Mouse (Mus musculus): ENCODE measurements around the gene Sash1. TPM values are rescaled to one million over a fixed set of nuclear protein-coding genes. Genes with fewer than 3 reads are reported as not detected.

Gene Sash1
- polyA plus RNA-seq, 1 experiment, result 19.9 TPM

- TF ChIP-seq CTCF (IDR thresholded peaks at IDR 0.05; ENCODE audit: extremely low read depth, insufficient read length, insufficient replicate concordance, low read depth, low read length) (no peak), POLR2A (IDR thresholded peaks at IDR 0.05; ENCODE audit: low read depth, low read length) (no peak)
- Histone ChIP-seq H3K27ac (ENCODE audit: insufficient read depth, low read depth, low read length) (no peak overlapping the region), H3K4me1 (ENCODE audit: control insufficient read depth, insufficient read depth, insufficient read length, low read length) (no peaks in the 10 kb centered on the region), H3K27me3 (ENCODE audit: control insufficient read depth, insufficient read depth, low read length) (no peaks in the 10 kb centered on the region), H3K4me3 (ENCODE audit: low read depth, low read length) (no peak overlapping the region), H3K36me3 (ENCODE audit: control insufficient read depth, insufficient read depth, low read length) (peaks cover 7% of the 10 kb centered on the region; the same call in 1 of the 2 replicates)
- 57% methylated on average over 6 of the region's 6 CpGs for WGBS
These were observed 88.0 kb downstream of the Sash1 start for GRCm38 (mm10) chr10:8797826-8798225.

DNA sequence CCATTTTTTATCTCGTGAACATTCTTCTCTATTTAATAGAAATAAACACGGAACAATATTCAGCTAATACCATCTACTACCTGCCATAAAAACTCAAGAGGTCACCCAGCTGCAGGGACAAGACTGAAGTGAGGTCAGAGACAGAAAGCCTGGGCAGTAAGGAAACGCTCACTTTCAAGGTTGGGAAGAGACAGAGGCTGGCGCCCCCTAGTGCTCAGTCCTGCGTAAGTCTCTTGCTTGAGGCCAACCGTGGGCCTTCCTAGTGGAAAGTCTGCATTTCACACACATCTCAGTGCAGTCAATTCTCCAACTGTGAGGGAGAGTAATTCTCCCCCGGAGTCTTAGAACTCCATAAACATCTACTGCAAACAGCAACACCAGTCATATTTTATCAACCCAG is 90.5 kb downstream of the Sash1 start:
- Histone ChIP-seq H3K36me3 (ENCODE audit: control insufficient read depth, insufficient read depth, low read length) (0 out of 2 replicates have a peak, but pooled peaks cover 3% of the 10 kb centered on the region), H3K4me3 (ENCODE audit: low read depth, low read length) (no peak overlapping the region), H3K27ac (ENCODE audit: insufficient read depth, low read depth, low read length) (no peak overlapping the region), H3K4me1 (ENCODE audit: control insufficient read depth, insufficient read depth, insufficient read length, low read length) (no peaks in the 10 kb centered on the region), H3K27me3 (ENCODE audit: control insufficient read depth, insufficient read depth, low read length) (no peaks in the 10 kb centered on the region)
- 19% methylated on average over 7 of the region's 7 CpGs for WGBS
- peak; percentile 93 for TF ChIP-seq CTCF (IDR thresholded peaks at IDR 0.05; ENCODE audit: extremely low read depth, insufficient read length, insufficient replicate concordance, low read depth, low read length)
- no peak for TF ChIP-seq POLR2A (IDR thresholded peaks at IDR 0.05; ENCODE audit: low read depth, low read length)

DNA sequence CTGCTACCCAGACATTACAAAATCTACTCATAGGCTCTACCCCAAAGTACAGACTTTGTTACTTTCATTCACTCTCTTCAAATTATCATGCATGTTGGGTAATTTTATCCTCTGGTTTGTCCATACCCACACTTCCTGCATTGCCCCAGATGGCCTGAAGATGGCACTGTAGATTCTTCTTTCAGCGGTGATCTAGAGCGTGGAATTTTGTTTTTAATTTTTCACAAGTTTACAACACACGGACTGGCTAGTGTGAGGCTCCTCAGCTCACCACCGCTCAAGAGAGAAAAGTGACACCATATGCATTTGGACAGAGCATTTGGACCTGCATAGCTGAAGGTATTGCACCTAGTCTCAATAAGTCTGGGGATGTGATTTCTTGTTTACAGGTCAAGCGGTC is 93.5 kb downstream of the Sash1 start:
- no peak for TF ChIP-seq POLR2A (IDR thresholded peaks at IDR 0.05; ENCODE audit: low read depth, low read length)
- peak; percentile 25; the same call in 1 of the 2 replicates for TF ChIP-seq CTCF (IDR thresholded peaks at IDR 0.05; ENCODE audit: extremely low read depth, insufficient read length, insufficient replicate concordance, low read depth, low read length)
- Histone ChIP-seq H3K4me1 (ENCODE audit: control insufficient read depth, insufficient read depth, insufficient read length, low read length) (peaks cover 4% of the 10 kb centered on the region; the same call in 1 of the 2 replicates), H3K36me3 (ENCODE audit: control insufficient read depth, insufficient read depth, low read length) (0 out of 2 replicates have a peak, but pooled peaks cover 3% of the 10 kb centered on the region), H3K27me3 (ENCODE audit: control insufficient read depth, insufficient read depth, low read length) (no peaks in the 10 kb centered on the region), H3K27ac (ENCODE audit: insufficient read depth, low read depth, low read length) (no peak overlapping the region), H3K4me3 (ENCODE audit: low read depth, low read length) (no peak overlapping the region)
- 40% methylated on average over 5 of the region's 5 CpGs for WGBS

GRCm38 (mm10) chr10:8789096-8789495 is 96.8 kb downstream of the Sash1 start:
- Histone ChIP-seq H3K4me1 (ENCODE audit: control insufficient read depth, insufficient read depth, insufficient read length, low read length) (peaks cover 16% of the 10 kb centered on the region; the same call in 1 of the 2 replicates), H3K27me3 (ENCODE audit: control insufficient read depth, insufficient read depth, low read length) (no peaks in the 10 kb centered on the region), H3K4me3 (ENCODE audit: low read depth, low read length) (no peak overlapping the region), H3K36me3 (ENCODE audit: control insufficient read depth, insufficient read depth, low read length) (0 out of 2 replicates have a peak, but pooled peaks cover 5% of the 10 kb centered on the region), H3K27ac (ENCODE audit: insufficient read depth, low read depth, low read length) (no peak overlapping the region)
- TF ChIP-seq CTCF (IDR thresholded peaks at IDR 0.05; ENCODE audit: extremely low read depth, insufficient read length, insufficient replicate concordance, low read depth, low read length), result no peak
- no peak for TF ChIP-seq POLR2A (IDR thresholded peaks at IDR 0.05; ENCODE audit: low read depth, low read length)
- WGBS, result 97% methylated on average over 6 of the region's 6 CpGs

DNA sequence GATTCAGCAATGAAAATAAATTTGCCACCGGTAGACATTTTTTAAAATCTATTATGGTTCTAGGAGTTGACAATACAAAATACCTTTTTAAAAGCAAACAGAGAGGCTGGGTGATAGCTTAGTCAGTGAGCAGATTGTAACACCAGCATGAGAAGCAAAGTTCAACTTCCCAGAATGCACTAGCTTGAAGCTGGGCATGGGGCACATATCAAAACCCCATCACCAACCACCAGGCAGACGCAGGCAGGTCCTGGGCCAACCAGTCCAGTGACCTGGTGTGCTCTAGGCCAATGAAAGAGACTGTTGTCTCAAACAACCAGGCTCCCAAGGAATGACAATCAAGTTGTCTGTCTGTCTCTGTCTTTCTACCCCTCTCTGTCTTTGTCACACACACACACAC is 98.6 kb downstream of the Sash1 start:
- 21% methylated on average over 2 of the region's 2 CpGs for WGBS
- no peaks in the 10 kb centered on the region for H3K27me3 ChIP-seq (ENCODE audit: control insufficient read depth, insufficient read depth, low read length)
- peak overlapping the region; percentile 64; the same call in 1 of the 2 replicates for H3K27ac ChIP-seq (ENCODE audit: insufficient read depth, low read depth, low read length)
- H3K4me1 ChIP-seq (ENCODE audit: control insufficient read depth, insufficient read depth, insufficient read length, low read length), result peaks cover 16% of the 10 kb centered on the region; the same call in 1 of the 2 replicates
- no peak for TF ChIP-seq POLR2A (IDR thresholded peaks at IDR 0.05; ENCODE audit: low read depth, low read length)
- no peak for TF ChIP-seq CTCF (IDR thresholded peaks at IDR 0.05; ENCODE audit: extremely low read depth, insufficient read length, insufficient replicate concordance, low read depth, low read length)
- H3K36me3 ChIP-seq (ENCODE audit: control insufficient read depth, insufficient read depth, low read length), result peaks cover 4% of the 10 kb centered on the region; the same call in 1 of the 2 replicates
- H3K4me3 ChIP-seq (ENCODE audit: low read depth, low read length), result no peak overlapping the region

GRCm38 (mm10) chr10:8785451-8786145 is 100.3 kb downstream of the Sash1 start:
- 32% methylated on average over 11 of the region's 11 CpGs for WGBS
- Histone ChIP-seq H3K27ac (ENCODE audit: insufficient read depth, low read depth, low read length) (0 out of 2 replicates have a peak overlapping the region, but pooled peaks have one; percentile 9), H3K36me3 (ENCODE audit: control insufficient read depth, insufficient read depth, low read length) (peaks cover 4% of the 10 kb centered on the region; the same call in 1 of the 2 replicates), H3K27me3 (ENCODE audit: control insufficient read depth, insufficient read depth, low read length) (no peaks in the 10 kb centered on the region), H3K4me1 (ENCODE audit: control insufficient read depth, insufficient read depth, insufficient read length, low read length) (peaks cover 16% of the 10 kb centered on the region; the same call in 1 of the 2 replicates), H3K4me3 (ENCODE audit: low read depth, low read length) (no peak overlapping the region)
- no peak for TF ChIP-seq POLR2A (IDR thresholded peaks at IDR 0.05; ENCODE audit: low read depth, low read length)
- no peak for TF ChIP-seq CTCF (IDR thresholded peaks at IDR 0.05; ENCODE audit: extremely low read depth, insufficient read length, insufficient replicate concordance, low read depth, low read length)

- peaks cover 10% of the 10 kb centered on the region for H3K4me1 ChIP-seq (ENCODE audit: control insufficient read depth, insufficient read depth, insufficient read length, low read length)
- H3K4me3 ChIP-seq (ENCODE audit: low read depth, low read length), result no peak overlapping the region
- no peaks in the 10 kb centered on the region for H3K27me3 ChIP-seq (ENCODE audit: control insufficient read depth, insufficient read depth, low read length)
- TF ChIP-seq POLR2A (IDR thresholded peaks at IDR 0.05; ENCODE audit: low read depth, low read length) (no peak), CTCF (IDR thresholded peaks at IDR 0.05; ENCODE audit: extremely low read depth, insufficient read length, insufficient replicate concordance, low read depth, low read length) (no peak)
- H3K27ac ChIP-seq (ENCODE audit: insufficient read depth, low read depth, low read length), result no peak overlapping the region
- H3K36me3 ChIP-seq (ENCODE audit: control insufficient read depth, insufficient read depth, low read length), result peaks cover 6% of the 10 kb centered on the region; the same call in 1 of the 2 replicates
- WGBS, result 80% methylated on average over 10 of the region's 10 CpGs
These were observed 103.9 kb downstream of the Sash1 start for GRCm38 (mm10) chr10:8781876-8782372.

Data from small intestine, adult 2 months (tissue).